Mouse (Mus musculus): Measurements from ENCODE around the gene Ncr1. TPM values are rescaled to one million over a fixed set of nuclear protein-coding genes. Genes with fewer than 3 reads are reported as not detected.
"Not testable (repeated sequence)": the region's sequence is repeated elsewhere in the genome, so short reads cannot be mapped to it uniquely, and the experiment has no call there.

Ncr1 gene
- polyA plus RNA-seq (2015; fragmentation: Nextera tagmentation; extraction: Ambion mirVana): not detected in 2 replicates

GRCm38 (mm10) chr7:4337509-4337908, at the start of gene Ncr1:
TSS of gene Ncr1 (plus strand) at chr7:4337724.
- Histone ChIP-seq H3K4me3 (no peak within 1 kb of the TSS), H3K4me2 (no peak within 1 kb of the TSS), H3K27ac (no peak within 1 kb of the TSS), H3K4me1 (no peaks in the 10 kb centered on the region), H3K36me3 (no peaks in the 10 kb centered on the region), H3K27me3 (no peaks in the 10 kb centered on the region), H3K9ac (no peak within 1 kb of the TSS), H3K9me3 (no peaks in the 10 kb centered on the region)
- ATAC-seq (ENCODE audit: insufficient number of reproducible peaks, low FRiP score, low TSS enrichment, low read depth): no peak

GRCm38 (mm10) chr7:4292638-4293037, 44.9 kb upstream of the Ncr1 start:
- H3K4me1 ChIP-seq: no peaks in the 10 kb centered on the region
- H3K9me3 ChIP-seq: no peaks in the 10 kb centered on the region
- H3K4me3 ChIP-seq: no peak overlapping the region
- H3K9ac ChIP-seq: no peak overlapping the region
- ATAC-seq (ENCODE audit: insufficient number of reproducible peaks, low FRiP score, low TSS enrichment, low read depth): no peak
- no peak overlapping the region for H3K27ac ChIP-seq
- 73% methylated on average over 5 of the region's 5 CpGs for WGBS
- H3K27me3 ChIP-seq: no peaks in the 10 kb centered on the region
- no peak overlapping the region for H3K4me2 ChIP-seq
- no peaks in the 10 kb centered on the region for H3K36me3 ChIP-seq

- H3K9ac ChIP-seq: no peak overlapping the region
- no peaks in the 10 kb centered on the region for H3K4me1 ChIP-seq
- H3K36me3 ChIP-seq: no peaks in the 10 kb centered on the region
- WGBS: 34% methylated on average over 1 of the region's 1 CpGs
- H3K9me3 ChIP-seq: no peaks in the 10 kb centered on the region
- no peak overlapping the region for H3K27ac ChIP-seq
- H3K4me2 ChIP-seq: no peak overlapping the region
- no peak overlapping the region for H3K4me3 ChIP-seq
- H3K27me3 ChIP-seq: no peaks in the 10 kb centered on the region
- no peak for ATAC-seq (ENCODE audit: insufficient number of reproducible peaks, low FRiP score, low TSS enrichment, low read depth)
Measured at GRCm38 (mm10) chr7:4297189-4297588, 40.3 kb upstream of the Ncr1 start.

- Histone ChIP-seq H3K27me3 (no peaks in the 10 kb centered on the region), H3K4me3 (no peak overlapping the region), H3K4me2 (no peak overlapping the region), H3K9ac (no peak overlapping the region), H3K4me1 (no peaks in the 10 kb centered on the region), H3K36me3 (no peaks in the 10 kb centered on the region), H3K9me3 (no peaks in the 10 kb centered on the region), H3K27ac (no peak overlapping the region)
- no peak for ATAC-seq (ENCODE audit: insufficient number of reproducible peaks, low FRiP score, low TSS enrichment, low read depth)
Measured at GRCm38 (mm10) chr7:4300166-4300565, 37.4 kb upstream of the Ncr1 start.

- Histone ChIP-seq H3K4me1 (no peaks in the 10 kb centered on the region), H3K9me3 (no peaks in the 10 kb centered on the region), H3K27ac (no peak overlapping the region), H3K4me2 (no peak overlapping the region), H3K9ac (no peak overlapping the region), H3K4me3 (no peak overlapping the region), H3K36me3 (no peaks in the 10 kb centered on the region), H3K27me3 (no peaks in the 10 kb centered on the region)
- no peak for ATAC-seq (ENCODE audit: insufficient number of reproducible peaks, low FRiP score, low TSS enrichment, low read depth)
- WGBS: 93% methylated on average over 1 of the region's 1 CpGs
Measured at GRCm38 (mm10) chr7:4303457-4303856, 34.1 kb upstream of the Ncr1 start.

- H3K27me3 ChIP-seq; H3K36me3 ChIP-seq; H3K27ac ChIP-seq; ATAC-seq (ENCODE audit: insufficient number of reproducible peaks, low FRiP score, low TSS enrichment, low read depth); H3K4me1 ChIP-seq; H3K9me3 ChIP-seq; H3K4me2 ChIP-seq; H3K4me3 ChIP-seq; H3K9ac ChIP-seq: not testable (repeated sequence)
- 81% methylated on average over 2 of the region's 2 CpGs for WGBS
Measured at GRCm38 (mm10) chr7:4313109-4313508, 24.4 kb upstream of the Ncr1 start.

GRCm38 (mm10) chr7:4313531-4313930, 24.0 kb upstream of the Ncr1 start:
- not testable (repeated sequence) for H3K9ac ChIP-seq; H3K27me3 ChIP-seq; H3K36me3 ChIP-seq; H3K4me3 ChIP-seq; H3K4me2 ChIP-seq; H3K4me1 ChIP-seq; H3K27ac ChIP-seq; ATAC-seq (ENCODE audit: insufficient number of reproducible peaks, low FRiP score, low TSS enrichment, low read depth); H3K9me3 ChIP-seq
- WGBS: 87% methylated on average over 3 of the region's 3 CpGs

- no peaks in the 10 kb centered on the region for H3K36me3 ChIP-seq
- 59% methylated on average over 2 of the region's 2 CpGs for WGBS
- ATAC-seq (ENCODE audit: insufficient number of reproducible peaks, low FRiP score, low TSS enrichment, low read depth): no peak
- no peak overlapping the region for H3K27ac ChIP-seq
- no peak overlapping the region for H3K4me2 ChIP-seq
- H3K4me1 ChIP-seq: no peaks in the 10 kb centered on the region
- no peaks in the 10 kb centered on the region for H3K27me3 ChIP-seq
- no peak overlapping the region for H3K9ac ChIP-seq
- no peak overlapping the region for H3K4me3 ChIP-seq
- no peaks in the 10 kb centered on the region for H3K9me3 ChIP-seq
Measured at GRCm38 (mm10) chr7:4323301-4323700, 14.2 kb upstream of the Ncr1 start.

- Histone ChIP-seq H3K36me3 (no peaks in the 10 kb centered on the region), H3K9me3 (no peaks in the 10 kb centered on the region), H3K27ac (no peak overlapping the region), H3K4me1 (no peaks in the 10 kb centered on the region), H3K9ac (no peak overlapping the region), H3K4me3 (no peak overlapping the region), H3K4me2 (no peak overlapping the region), H3K27me3 (no peaks in the 10 kb centered on the region)
- whole genome bisulfite sequencing: 81% methylated on average over 7 of the region's 7 CpGs
- ATAC-seq (ENCODE audit: insufficient number of reproducible peaks, low FRiP score, low TSS enrichment, low read depth): no peak
Measured at GRCm38 (mm10) chr7:4373521-4373920, 36.0 kb downstream of the Ncr1 start.

Small RNA genes within 50 kb of the gene (microRNA-seq; reads per million reads assigned to microRNA genes)
- not detected for gene Gm24752
- gene Gm25349: not detected

Other genes starting within 250 kb of the Ncr1 start
- gene Ttyh1, start 218.3 kb upstream of the Ncr1 start, polyA plus RNA-seq (2015; fragmentation: Nextera tagmentation; extraction: Ambion mirVana): 2.6 and 3.3 TPM in 2 replicates
- gene Leng8, start 200.7 kb upstream of the Ncr1 start, polyA plus RNA-seq (2015; fragmentation: Nextera tagmentation; extraction: Ambion mirVana): 56.7 and 57.3 TPM in 2 replicates
- 5.4 and 6.2 TPM in 2 replicates for gene Leng9, start 187.3 kb upstream of the Ncr1 start, polyA plus RNA-seq (2015; fragmentation: Nextera tagmentation; extraction: Ambion mirVana)
- gene Cdc42ep5, start 172.9 kb upstream of the Ncr1 start, polyA plus RNA-seq (2015; fragmentation: Nextera tagmentation; extraction: Ambion mirVana): 80.6 and 82.3 TPM in 2 replicates
- 0.06 TPM in 1 of 2 replicates, not detected in the other for gene Lilra5, start 100.0 kb upstream of the Ncr1 start, polyA plus RNA-seq (2015; fragmentation: Nextera tagmentation; extraction: Ambion mirVana)
- 0.12 TPM in 1 of 2 replicates, not detected in the other for gene Gp6, start 60.0 kb downstream of the Ncr1 start, polyA plus RNA-seq (2015; fragmentation: Nextera tagmentation; extraction: Ambion mirVana)
- gene Rdh13, start 107.9 kb downstream of the Ncr1 start, polyA plus RNA-seq (2015; fragmentation: Nextera tagmentation; extraction: Ambion mirVana): 25.4 and 25.6 TPM in 2 replicates
- gene Eps8l1, start 123.0 kb downstream of the Ncr1 start, polyA plus RNA-seq (2015; fragmentation: Nextera tagmentation; extraction: Ambion mirVana): 11.4 and 13.4 TPM in 2 replicates
- 35.9 and 46.8 TPM in 2 replicates for gene Ppp1r12c, start 164.0 kb downstream of the Ncr1 start, polyA plus RNA-seq (2015; fragmentation: Nextera tagmentation; extraction: Ambion mirVana)
- gene Tnnt1, start 178.7 kb downstream of the Ncr1 start, polyA plus RNA-seq (2015; fragmentation: Nextera tagmentation; extraction: Ambion mirVana): 229 and 541 TPM in 2 replicates
- 4.7 and 5.2 TPM in 2 replicates for gene Tnni3, start 186.5 kb downstream of the Ncr1 start, polyA plus RNA-seq (2015; fragmentation: Nextera tagmentation; extraction: Ambion mirVana)
- gene Dnaaf3, start 194.7 kb downstream of the Ncr1 start, polyA plus RNA-seq (2015; fragmentation: Nextera tagmentation; extraction: Ambion mirVana): 1.8 and 3.0 TPM in 2 replicates
- gene Syt5, start 209.8 kb downstream of the Ncr1 start, polyA plus RNA-seq (2015; fragmentation: Nextera tagmentation; extraction: Ambion mirVana): 3.8 and 4.7 TPM in 2 replicates

Measured in limb, embryonic 15.5 days (tissue).